In genomic region chr16:38375182-38375581, GRCm38 (mm10) we compare ENCODE assay signal across 28 mouse cellular contexts. TPM values are rescaled to one million over a fixed set of nuclear protein-coding genes. Genes with fewer than 3 reads are reported as not detected.
DNase-seq lines count a peak whose midpoint lies in the region; ATAC-seq and TF ChIP-seq lines count a peak whose summit lies in the region.
"Had no signal": no experiment of that assay in that cellular context is flagged by ENCODE, and none has a peak within 500 bp of the region (broad histone marks: within the 10 kb centered on the region; RNA-seq: fewer than 3 reads in every experiment).

No protein-coding gene starts in this region.

- ATAC-seq in heart, embryonic 15.5 days (replicated peaks; ENCODE audit: insufficient number of reproducible peaks, insufficient read depth, low FRiP score, low read depth), result no peak
- peak; percentile 13; the same call in 1 of the 2 replicates for ATAC-seq in liver, embryonic 13.5 days (ENCODE audit: low read depth)
- ATAC-seq: midbrain, embryonic 15.5 days had no signal

- H3K27me3 ChIP-seq in heart, embryonic 15.5 days, result no peaks in the 10 kb centered on the region
- no peaks in the 10 kb centered on the region for H3K27me3 ChIP-seq in liver, embryonic 13.5 days
- H3K27me3 ChIP-seq: forebrain, embryonic 12.5 days; midbrain, embryonic 15.5 days had no signal

- WGBS in heart, embryonic 15.5 days, result 30% methylated on average over 7 of the region's 7 CpGs
- WGBS in liver, embryonic 13.5 days (ENCODE audit: insufficient replicate concordance), result 22% methylated on average over 7 of the region's 7 CpGs

- no peak for TF ChIP-seq CTCF in gastrocnemius, adult 2 months (IDR thresholded peaks at IDR 0.05)

- 0 out of 2 replicates have a peak overlapping the region, but pooled peaks have one; percentile 4 for H3K4me2 ChIP-seq in heart, embryonic 15.5 days
- H3K4me2 ChIP-seq in liver, embryonic 13.5 days, result peak overlapping the region; percentile 67
- H3K4me2 ChIP-seq: midbrain, embryonic 15.5 days had no signal

- peak overlapping the region; percentile 96 for H3K27ac ChIP-seq in gastrocnemius, adult 2 months
- H3K27ac ChIP-seq in heart, embryonic 15.5 days, result peak overlapping the region; percentile 4; the same call in 1 of the 2 replicates
- H3K27ac ChIP-seq in liver, embryonic 13.5 days, result peak overlapping the region; percentile 97
- H3K27ac ChIP-seq: forebrain, embryonic 12.5 days; hindbrain, embryonic 10.5 days; kidney, postnatal 0 days had no signal

- no peaks in the 10 kb centered on the region for H3K9me3 ChIP-seq in heart, embryonic 15.5 days (replicated peaks)
- no peaks in the 10 kb centered on the region for H3K9me3 ChIP-seq in liver, embryonic 13.5 days (replicated peaks)
- H3K9me3 ChIP-seq: forebrain, embryonic 12.5 days; hindbrain, embryonic 10.5 days; midbrain, embryonic 15.5 days had no signal

- peaks cover 64% of the 10 kb centered on the region for H3K4me1 ChIP-seq in heart, embryonic 15.5 days (replicated peaks)
- peaks cover 87% of the 10 kb centered on the region for H3K4me1 ChIP-seq in liver, embryonic 13.5 days (replicated peaks)

- H3K36me3 ChIP-seq in heart, embryonic 15.5 days, result peaks cover 33% of the 10 kb centered on the region; the same call in 1 of the 2 replicates
- peaks cover 19% of the 10 kb centered on the region for H3K36me3 ChIP-seq in liver, embryonic 13.5 days
- H3K36me3 ChIP-seq: forebrain, embryonic 12.5 days; hindbrain, embryonic 10.5 days; midbrain, embryonic 15.5 days had no signal

- no peak overlapping the region for H3K9ac ChIP-seq in heart, embryonic 15.5 days
- H3K9ac ChIP-seq in liver, embryonic 13.5 days, result peak overlapping the region; percentile 84
- H3K9ac ChIP-seq: midbrain, embryonic 15.5 days had no signal

- intact Hi-C loops in gastrocnemius, adult 2 months (cut with DNase I), result loop anchor here (10.0 kb wide), 1 partner anchor 110 kb away; no protein-coding TSS in a partner anchor
- intact Hi-C loops in heart, postnatal 14 days (cut with DNase I), result no loop called here

- peak overlapping the region; percentile 19; the same call in 1 of the 2 replicates for H3K4me3 ChIP-seq in gastrocnemius, adult 2 months
- no peak overlapping the region for H3K4me3 ChIP-seq in heart, embryonic 15.5 days
- peak overlapping the region; percentile 68 for H3K4me3 ChIP-seq in liver, embryonic 13.5 days (replicated peaks)
- H3K4me3 ChIP-seq: forebrain, embryonic 12.5 days; hindbrain, embryonic 10.5 days; layer of hippocampus, adult 2 months; midbrain, embryonic 15.5 days; myocyte had no signal

- DNase-seq in gastrocnemius, adult 2 months, result no peak
- no peak for DNase-seq in gastrocnemius, adult 18-20 months (ENCODE audit: low spot score)
- DNase-seq in heart, postnatal 14 days, result no peak
- DNase-seq in 416B (ENCODE audit: low read depth), result peak; percentile 40
- DNase-seq in liver, embryonic 13.5 days, result no peak
- no peak for DNase-seq in yolk sac, embryonic 10.5 days (ENCODE audit: low spot score)
- no peak for DNase-seq in spleen, postnatal 10 days (ENCODE audit: low spot score in 2 of 2)
- DNase-seq: adrenal gland, postnatal 36 days; cerebellum, adult 18-20 months; cerebellum, postnatal 25 days; gastrocnemius, postnatal 14 days; kidney, adult 18-20 months; layer of hippocampus, postnatal 36 days; lung, postnatal 10 days; thymus, postnatal 36 days had no signal

RNA-seq across cellular contexts. Expression of gene Popdc2, which starts 13.2 kb away (rescaled TPM):
- total RNA-seq in gastrocnemius, adult 2 months (2021), result 10 to 100 TPM; 55.5 to 61.6 TPM
- 10 to 100 TPM; 51.5 to 55.8 TPM for total RNA-seq in gastrocnemius, adult 18-20 months (2021)
- polyA plus RNA-seq in heart, embryonic 15.5 days (2015; fragmentation: Nextera tagmentation; extraction: Ambion mirVana), result 327 and 350 TPM in 2 replicates
- total RNA-seq in heart, postnatal 14 days (2021), result 100 to 1,000 TPM; 542 to 580 TPM
- polyA plus RNA-seq in liver, embryonic 13.5 days (2015; fragmentation: Nextera tagmentation; extraction: Ambion mirVana), result 22.3 and 24.2 TPM in 2 replicates

RNA-seq across cellular contexts. Expression of gene Gm21987, which starts 28.3 kb away (rescaled TPM):
- not detected for total RNA-seq in gastrocnemius, adult 2 months (2021)
- total RNA-seq in gastrocnemius, adult 18-20 months (2021), result not detected
- 3.2 and 4.1 TPM in 2 replicates for polyA plus RNA-seq in heart, embryonic 15.5 days (2015; fragmentation: Nextera tagmentation; extraction: Ambion mirVana)
- 1 to 10 TPM in 1 of 2 experiments, not detected in 1; 1.2 TPM for total RNA-seq in heart, postnatal 14 days (2021)
- not detected in 2 replicates for polyA plus RNA-seq in liver, embryonic 13.5 days (2015; fragmentation: Nextera tagmentation; extraction: Ambion mirVana)
- total RNA-seq: gastrocnemius, postnatal 14 days; layer of hippocampus, adult 2 months; layer of hippocampus, postnatal 36 days; liver, adult 2 months; megakaryocyte-erythroid progenitor cell, adult 5-6 weeks had no signal
- polyA plus RNA-seq: forebrain, embryonic 12.5 days; frontal cortex, adult 2 months; hindbrain, embryonic 10.5 days; kidney, postnatal 0 days; liver, adult 2 months; midbrain, embryonic 15.5 days; neural tube, embryonic 14.5 days; small intestine, adult 2 months; stomach, embryonic 14.5 days had no signal

RNA-seq across cellular contexts. Expression of gene Cox17, which starts 28.4 kb away (rescaled TPM):
- 100 to 1,000 TPM; 138 to 190 TPM for total RNA-seq in gastrocnemius, adult 2 months (2021)
- total RNA-seq in gastrocnemius, adult 18-20 months (2021), result 100 to 1,000 TPM; 176 to 177 TPM
- polyA plus RNA-seq in heart, embryonic 15.5 days (2015; fragmentation: Nextera tagmentation; extraction: Ambion mirVana), result 224 and 350 TPM in 2 replicates
- total RNA-seq in heart, postnatal 14 days (2021), result 100 to 1,000 TPM; 227 to 256 TPM
- polyA plus RNA-seq in liver, embryonic 13.5 days (2015; fragmentation: Nextera tagmentation; extraction: Ambion mirVana), result 331 and 350 TPM in 2 replicates

RNA-seq across cellular contexts. Expression of gene Maats1, which starts 33.2 kb away (rescaled TPM):
- not detected for total RNA-seq in gastrocnemius, adult 2 months (2021)
- total RNA-seq in gastrocnemius, adult 18-20 months (2021), result not detected
- 0.10 and 0.13 TPM in 2 replicates for polyA plus RNA-seq in heart, embryonic 15.5 days (2015; fragmentation: Nextera tagmentation; extraction: Ambion mirVana)
- under 1 TPM; 0.10 TPM for total RNA-seq in heart, postnatal 14 days (2021)
- 0.05 TPM in 1 of 2 replicates, not detected in the other for polyA plus RNA-seq in liver, embryonic 13.5 days (2015; fragmentation: Nextera tagmentation; extraction: Ambion mirVana)
- total RNA-seq: gastrocnemius, postnatal 14 days; liver, adult 2 months had no signal
- polyA plus RNA-seq: liver, adult 2 months; stomach, embryonic 14.5 days had no signal

RNA-seq across cellular contexts. Expression of gene Pla1a, which starts 57.8 kb away (rescaled TPM):
- 1 to 10 TPM; 5.3 to 6.3 TPM for total RNA-seq in gastrocnemius, adult 2 months (2021)
- total RNA-seq in gastrocnemius, adult 18-20 months (2021), result 1 to 10 TPM; 3.3 to 6.8 TPM
- 2.0 and 2.8 TPM in 2 replicates for polyA plus RNA-seq in heart, embryonic 15.5 days (2015; fragmentation: Nextera tagmentation; extraction: Ambion mirVana)
- 10 to 100 TPM; 10.4 to 13.6 TPM for total RNA-seq in heart, postnatal 14 days (2021)
- 8.4 and 9.2 TPM in 2 replicates for polyA plus RNA-seq in liver, embryonic 13.5 days (2015; fragmentation: Nextera tagmentation; extraction: Ambion mirVana)
- total RNA-seq: megakaryocyte-erythroid progenitor cell, adult 5-6 weeks had no signal
- polyA plus RNA-seq: stomach, embryonic 14.5 days had no signal

Comparison
In these comparisons a context has a peak if more than half of its experiments do, and no peak if none do; other contexts are left out.
1. H3K27ac ChIP-seq: peak in every context shown above with its lines; median percentile 97 in liver, embryonic 13.5 days; 96 in gastrocnemius, adult 2 months; 4 in heart, embryonic 15.5 days.
2. RNA of gene Popdc2, which starts 13.2 kb away (total RNA-seq): 542 to 580 TPM in heart, postnatal 14 days; 55.5 to 61.6 TPM in gastrocnemius, adult 2 months and 51.5 to 55.8 TPM in gastrocnemius, adult 18-20 months; every median in the first group is over 4 times any median in the second.